ENCODE assay signal across 8 mouse cellular contexts in genomic region chr9:110625350-110625908, GRCm38 (mm10). TPM values are rescaled to one million over a fixed set of nuclear protein-coding genes. Genes with fewer than 3 reads are reported as not detected.
DNase-seq lines count a peak whose midpoint lies in the region; ATAC-seq and TF ChIP-seq lines count a peak whose summit lies in the region.

No protein-coding gene starts in this region.

- H3K9me3 ChIP-seq in liver, embryonic 11.5 days (ENCODE audit: control insufficient read depth, low read length), result no peaks in the 10 kb centered on the region

- peak overlapping the region; percentile 99 for H3K4me2 ChIP-seq in liver, embryonic 11.5 days

- peak overlapping the region; percentile 55; the same call in 1 of the 2 replicates for H3K27ac ChIP-seq in cerebellum, adult 2 months (ENCODE audit: insufficient read depth, low read length)
- no peak overlapping the region for H3K27ac ChIP-seq in liver, embryonic 11.5 days (ENCODE audit: low read depth, low read length)

- H3K36me3 ChIP-seq in liver, embryonic 11.5 days (ENCODE audit: control insufficient read depth, insufficient read depth, low read length), result peaks cover 8% of the 10 kb centered on the region; the same call in 1 of the 2 replicates

- peak overlapping the region; percentile 67 for H3K9ac ChIP-seq in liver, embryonic 11.5 days (ENCODE audit: low read depth, low read length)

- H3K4me1 ChIP-seq in cerebellum, adult 2 months (ENCODE audit: control insufficient read depth, insufficient read depth, low read length), result peaks cover 3% of the 10 kb centered on the region; the same call in 1 of the 2 replicates
- H3K4me1 ChIP-seq in liver, embryonic 11.5 days (replicated peaks; ENCODE audit: control insufficient read depth, insufficient read depth, low read length), result peaks cover 19% of the 10 kb centered on the region

- TF ChIP-seq CTCF in cerebellum, adult 2 months (IDR thresholded peaks at IDR 0.05; ENCODE audit: borderline replicate concordance, insufficient read depth, low read depth, low read length), result no peak

- TF ChIP-seq POLR2A in cerebellum, adult 2 months (IDR thresholded peaks at IDR 0.05; ENCODE audit: borderline replicate concordance, insufficient read depth, low read length), result no peak

- no peaks in the 10 kb centered on the region for H3K27me3 ChIP-seq in cerebellum, adult 2 months (ENCODE audit: control insufficient read depth, insufficient read depth, low read length)
- no peaks in the 10 kb centered on the region for H3K27me3 ChIP-seq in liver, embryonic 11.5 days (replicated peaks; ENCODE audit: control insufficient read depth, insufficient read depth, low read length)

- H3K4me3 ChIP-seq in cerebellum, adult 2 months (replicated peaks; ENCODE audit: insufficient read depth, low read depth, low read length), result peak overlapping the region; percentile 85
- H3K4me3 ChIP-seq in liver, embryonic 11.5 days (ENCODE audit: low read depth, low read length), result peak overlapping the region; percentile 59

- no peak for ATAC-seq in liver, embryonic 11.5 days (replicated peaks; ENCODE audit: low FRiP score)

- WGBS in cerebellum, adult 2 months, result 68% methylated on average over 11 of the region's 11 CpGs
- 74% methylated on average over 11 of the region's 11 CpGs for WGBS in liver, embryonic 11.5 days

- no peak for DNase-seq in cerebellum, adult 2 months
- no peak for DNase-seq in cerebellum, adult 18-20 months
- peak; percentile 35 for DNase-seq in right cerebral cortex, adult 18-20 months
- DNase-seq in right cerebral cortex, postnatal 10 days (ENCODE audit: low spot score in 2 of 2), result no peak
- DNase-seq in liver, embryonic 11.5 days (ENCODE audit: low spot score), result no peak
- DNase-seq in embryo, embryonic 10.5 days (ENCODE audit: low spot score), result no peak
- DNase-seq in retina, embryonic 14.5 days (ENCODE audit: low spot score), result no peak
- DNase-seq in gastrocnemius, postnatal 25 days, result no peak

RNA-seq across cellular contexts. Expression of gene Nradd, which starts 1.2 kb away (rescaled TPM):
- polyA plus RNA-seq in cerebellum, adult 2 months (2012; rRNA removed), result 3.2 and 3.5 TPM in 2 replicates
- polyA plus RNA-seq in liver, embryonic 11.5 days (2014; fragmentation: Nextera tagmentation; extraction: Ambion mirVana), result 8.2 and 9.9 TPM in 2 replicates
- under 1 TPM; 0.80 to 0.87 TPM for total RNA-seq in gastrocnemius, postnatal 25 days (2021)

RNA-seq across cellular contexts. Expression of gene Nbeal2, which starts 28.5 kb away (rescaled TPM):
- 16.8 and 19.1 TPM in 2 replicates for polyA plus RNA-seq in cerebellum, adult 2 months (2012; rRNA removed)
- 8.0 TPM in 2 replicates for polyA plus RNA-seq in liver, embryonic 11.5 days (2014; fragmentation: Nextera tagmentation; extraction: Ambion mirVana)
- total RNA-seq in gastrocnemius, postnatal 25 days (2021), result 1 to 10 TPM; 2.9 to 3.2 TPM

RNA-seq across cellular contexts. Expression of gene Ccdc12, which starts 30.9 kb away (rescaled TPM):
- 98.5 and 102 TPM in 2 replicates for polyA plus RNA-seq in cerebellum, adult 2 months (2012; rRNA removed)
- polyA plus RNA-seq in liver, embryonic 11.5 days (2014; fragmentation: Nextera tagmentation; extraction: Ambion mirVana), result 161 TPM in 2 replicates
- total RNA-seq in gastrocnemius, postnatal 25 days (2021), result 10 to 100 TPM; 46.9 to 47.1 TPM
